Mouse (Mus musculus): ENCODE data around the gene Sox6.
A peak's percentile ranks its signal among the peaks of the same experiment; 100 is the strongest.
"Not testable (repeated sequence)": the region's sequence is repeated elsewhere in the genome, so short reads cannot be mapped to it uniquely, and the experiment has no call there.

Gene Sox6

DNA sequence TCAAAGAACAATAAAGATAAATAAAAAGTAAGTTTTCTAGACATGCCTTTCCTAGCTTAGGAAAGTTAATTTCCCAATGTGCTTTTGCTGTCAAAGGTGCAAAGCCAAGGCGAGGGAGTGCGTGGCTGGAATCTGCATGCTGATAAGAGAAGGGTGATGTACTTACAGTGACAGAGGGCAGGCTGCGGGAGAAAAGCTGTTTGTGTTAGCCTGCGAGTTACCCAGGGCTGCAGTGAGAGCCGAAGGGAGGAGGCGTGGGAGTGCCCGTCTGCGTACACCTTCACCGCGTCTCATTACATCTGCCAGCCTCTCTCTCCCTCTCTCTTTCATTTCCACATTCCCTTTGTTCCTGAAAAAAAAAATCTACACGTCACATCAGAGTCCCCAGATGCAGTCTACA is at the start of gene Sox6:
Gene Sox6 (minus strand): TSS at position 286 of the 400 bp plus-strand sequence.
- Histone ChIP-seq H3K36me3 (ENCODE audit: control insufficient read depth, insufficient read depth, low read length, poor library complexity, severe bottlenecking) (no peaks in the 10 kb centered on the region), H3K27me3 (ENCODE audit: control insufficient read depth, insufficient read depth, low read length, poor library complexity, severe bottlenecking) (no peaks in the 10 kb centered on the region; the same call in 1 of the 2 replicates)
- DNase-seq (ENCODE audit: low read depth, low spot score): no peak

DNA sequence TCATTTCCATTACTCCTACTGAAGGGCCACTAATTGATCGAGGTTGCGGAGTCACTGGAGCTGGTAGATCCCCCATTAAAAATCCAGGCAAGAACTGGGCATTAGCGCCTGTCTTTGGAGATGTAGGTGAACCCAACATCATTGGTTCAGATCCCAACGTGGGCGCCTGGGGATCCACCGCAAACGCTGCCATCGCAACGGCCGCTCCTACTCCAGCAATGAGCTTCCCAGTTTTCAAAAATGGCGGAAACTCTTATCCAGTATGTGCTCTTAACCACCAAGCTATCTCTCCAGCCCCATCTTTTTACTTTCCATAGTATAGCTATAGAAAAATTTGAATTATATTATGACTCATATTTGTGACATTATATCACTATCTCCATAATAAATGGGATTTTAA is 45.8 kb upstream of the Sox6 start, which contains the start of gene Gm4353:
Gene Gm4353 (minus strand): TSS at position 270 of the 400 bp plus-strand sequence.
- H3K36me3 ChIP-seq (ENCODE audit: control insufficient read depth, insufficient read depth, low read length, poor library complexity, severe bottlenecking); H3K27me3 ChIP-seq (ENCODE audit: control insufficient read depth, insufficient read depth, low read length, poor library complexity, severe bottlenecking); DNase-seq (ENCODE audit: low read depth, low spot score): not testable (repeated sequence)

DNA sequence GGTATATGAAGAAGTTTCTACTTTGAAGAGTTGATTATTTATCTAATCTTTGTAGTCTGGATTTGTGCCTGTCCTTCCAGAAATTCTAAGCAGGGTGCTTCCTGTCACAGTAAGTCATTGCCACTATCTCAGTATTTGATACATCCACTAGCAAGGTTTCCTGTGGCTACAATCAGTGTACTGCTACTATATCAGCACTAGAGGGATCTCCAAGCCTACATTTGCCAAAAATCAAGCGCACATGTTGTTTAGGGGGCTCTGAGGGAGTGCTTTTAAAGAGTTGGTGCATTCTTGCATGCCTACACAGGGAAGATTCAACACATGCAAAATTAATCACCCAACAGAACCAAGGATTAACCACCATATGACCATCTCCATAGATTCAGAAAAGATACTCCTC is 22.1 kb upstream of the Sox6 start:
- H3K36me3 ChIP-seq (ENCODE audit: control insufficient read depth, insufficient read depth, low read length, poor library complexity, severe bottlenecking): no peaks in the 10 kb centered on the region
- H3K27me3 ChIP-seq (ENCODE audit: control insufficient read depth, insufficient read depth, low read length, poor library complexity, severe bottlenecking): no peaks in the 10 kb centered on the region
- no peak for DNase-seq (ENCODE audit: low read depth, low spot score)

DNA sequence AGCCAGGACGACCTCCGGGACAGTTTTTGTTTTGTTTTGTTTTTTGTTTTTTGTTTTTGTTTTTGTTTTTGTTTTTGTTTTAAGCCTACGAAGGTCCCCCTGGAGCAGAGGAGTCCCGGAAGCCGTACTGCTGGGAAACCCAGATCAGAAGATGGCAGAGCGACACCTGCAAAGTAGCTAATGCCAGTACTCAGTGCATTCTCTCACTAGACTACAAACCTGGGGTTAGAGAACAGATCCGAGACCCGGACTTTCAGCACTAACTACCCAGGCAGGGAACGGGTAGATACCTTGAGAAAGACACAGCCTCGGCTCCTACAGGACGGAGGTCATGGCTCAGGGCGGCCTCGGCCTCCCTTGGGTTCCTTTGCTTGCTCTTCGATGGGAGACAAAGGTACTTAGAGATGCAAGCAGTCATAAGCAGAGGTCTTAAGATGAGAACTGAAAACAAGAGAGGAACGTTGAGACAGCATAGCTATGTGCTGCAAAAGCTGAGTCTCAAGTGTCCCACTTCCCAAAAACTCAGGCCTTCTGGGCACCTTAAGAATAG is 1.9 kb upstream of the Sox6 start:
- H3K36me3 ChIP-seq (ENCODE audit: control insufficient read depth, insufficient read depth, low read length, poor library complexity, severe bottlenecking): no peaks in the 10 kb centered on the region
- no peak for DNase-seq (ENCODE audit: low read depth, low spot score)
- no peaks in the 10 kb centered on the region; the same call in 1 of the 2 replicates for H3K27me3 ChIP-seq (ENCODE audit: control insufficient read depth, insufficient read depth, low read length, poor library complexity, severe bottlenecking)

DNA sequence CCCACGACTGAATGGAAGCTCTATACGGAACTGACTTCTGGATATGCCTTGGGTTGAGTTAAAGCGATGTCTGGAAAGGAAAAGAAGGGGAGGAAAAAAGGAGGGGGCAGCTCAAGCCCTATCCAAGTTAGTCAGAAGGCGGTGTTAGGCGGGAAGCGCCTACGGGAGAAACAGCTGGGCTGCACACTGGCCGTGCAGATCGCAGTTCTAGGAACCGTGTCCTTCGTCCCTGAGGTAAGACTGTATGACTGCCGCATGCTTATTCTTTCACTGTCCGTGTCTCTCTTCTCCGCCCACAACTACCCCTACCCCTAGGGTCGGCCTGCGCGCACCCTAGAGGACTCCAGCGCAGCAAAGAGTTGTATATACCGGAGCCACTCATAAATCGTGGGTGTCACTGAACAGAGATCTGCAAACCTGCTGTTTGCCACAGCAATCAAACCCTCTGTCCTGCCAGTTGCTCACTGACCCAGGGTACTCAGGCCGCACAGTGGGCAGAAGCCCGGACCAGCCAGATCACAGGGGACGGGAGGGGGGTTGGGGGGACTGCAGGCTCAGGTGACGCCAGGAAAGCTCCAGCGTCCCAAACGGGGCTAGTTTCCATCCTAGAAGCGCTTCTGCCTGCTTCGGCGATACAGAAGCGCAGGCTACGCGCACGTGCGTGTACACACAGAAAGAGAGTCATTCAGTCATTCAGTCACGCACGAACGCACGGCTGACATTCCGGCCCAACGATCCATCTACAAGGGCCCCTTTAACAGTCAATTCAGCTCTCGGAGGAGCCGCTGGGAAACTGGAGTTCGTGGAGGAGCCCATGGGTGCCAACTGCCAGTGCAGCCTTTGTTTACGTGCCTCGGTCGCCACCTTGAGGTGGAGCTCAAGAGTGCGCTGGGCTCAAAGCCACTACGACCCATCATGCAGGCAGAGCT is 1.2 kb upstream of the Sox6 start:
- DNase-seq (ENCODE audit: low read depth, low spot score): peak; percentile 76
- no peaks in the 10 kb centered on the region for H3K36me3 ChIP-seq (ENCODE audit: control insufficient read depth, insufficient read depth, low read length, poor library complexity, severe bottlenecking)
- no peaks in the 10 kb centered on the region; the same call in 1 of the 2 replicates for H3K27me3 ChIP-seq (ENCODE audit: control insufficient read depth, insufficient read depth, low read length, poor library complexity, severe bottlenecking)

DNA sequence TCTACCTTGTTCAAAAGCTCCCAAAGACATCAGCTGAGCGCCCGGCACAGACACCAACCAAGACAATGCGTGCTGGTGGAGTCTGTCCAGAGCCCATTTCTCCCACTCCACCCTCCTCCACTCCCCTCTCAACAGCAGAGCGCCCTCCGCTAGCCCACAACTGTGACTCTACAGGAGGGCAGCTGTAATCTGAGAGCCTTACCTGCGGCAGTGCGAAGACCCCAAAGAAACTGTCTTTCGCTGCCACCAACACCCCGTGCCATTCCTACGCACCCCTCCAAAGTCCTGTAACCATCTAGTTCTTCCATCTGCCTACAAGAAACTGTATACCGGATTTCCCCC is 571 bp upstream of the Sox6 start, which contains the start of gene 1110004F10Rik:
Gene 1110004F10Rik (plus strand): TSS at position 202 of the 342 bp plus-strand sequence.
- Histone ChIP-seq H3K36me3 (ENCODE audit: control insufficient read depth, insufficient read depth, low read length, poor library complexity, severe bottlenecking) (no peaks in the 10 kb centered on the region), H3K27me3 (ENCODE audit: control insufficient read depth, insufficient read depth, low read length, poor library complexity, severe bottlenecking) (no peaks in the 10 kb centered on the region; the same call in 1 of the 2 replicates)
- DNase-seq (ENCODE audit: low read depth, low spot score): no peak

DNA sequence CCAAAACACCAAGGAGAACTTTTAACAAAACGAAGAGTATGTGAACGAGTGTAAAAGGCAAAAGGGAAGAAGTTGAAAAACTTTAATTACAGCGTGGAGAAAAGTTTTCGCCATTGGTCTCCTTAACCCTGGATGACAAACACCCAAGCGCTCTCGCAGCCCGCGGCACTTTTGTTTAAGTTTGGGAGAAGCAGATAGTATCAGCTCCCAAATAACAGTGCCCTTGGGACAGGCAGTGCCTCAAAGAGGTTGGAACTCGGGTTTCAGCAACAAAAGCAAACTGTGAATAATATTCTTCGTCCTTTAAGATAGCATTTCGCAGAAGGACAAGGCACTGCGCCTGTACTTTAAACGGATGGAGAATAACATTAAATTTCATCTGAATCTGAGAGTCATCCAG is 572 bp downstream of the Sox6 start:
- H3K36me3 ChIP-seq (ENCODE audit: control insufficient read depth, insufficient read depth, low read length, poor library complexity, severe bottlenecking): no peaks in the 10 kb centered on the region
- DNase-seq (ENCODE audit: low read depth, low spot score): no peak
- H3K27me3 ChIP-seq (ENCODE audit: control insufficient read depth, insufficient read depth, low read length, poor library complexity, severe bottlenecking): no peaks in the 10 kb centered on the region; the same call in 1 of the 2 replicates

DNA sequence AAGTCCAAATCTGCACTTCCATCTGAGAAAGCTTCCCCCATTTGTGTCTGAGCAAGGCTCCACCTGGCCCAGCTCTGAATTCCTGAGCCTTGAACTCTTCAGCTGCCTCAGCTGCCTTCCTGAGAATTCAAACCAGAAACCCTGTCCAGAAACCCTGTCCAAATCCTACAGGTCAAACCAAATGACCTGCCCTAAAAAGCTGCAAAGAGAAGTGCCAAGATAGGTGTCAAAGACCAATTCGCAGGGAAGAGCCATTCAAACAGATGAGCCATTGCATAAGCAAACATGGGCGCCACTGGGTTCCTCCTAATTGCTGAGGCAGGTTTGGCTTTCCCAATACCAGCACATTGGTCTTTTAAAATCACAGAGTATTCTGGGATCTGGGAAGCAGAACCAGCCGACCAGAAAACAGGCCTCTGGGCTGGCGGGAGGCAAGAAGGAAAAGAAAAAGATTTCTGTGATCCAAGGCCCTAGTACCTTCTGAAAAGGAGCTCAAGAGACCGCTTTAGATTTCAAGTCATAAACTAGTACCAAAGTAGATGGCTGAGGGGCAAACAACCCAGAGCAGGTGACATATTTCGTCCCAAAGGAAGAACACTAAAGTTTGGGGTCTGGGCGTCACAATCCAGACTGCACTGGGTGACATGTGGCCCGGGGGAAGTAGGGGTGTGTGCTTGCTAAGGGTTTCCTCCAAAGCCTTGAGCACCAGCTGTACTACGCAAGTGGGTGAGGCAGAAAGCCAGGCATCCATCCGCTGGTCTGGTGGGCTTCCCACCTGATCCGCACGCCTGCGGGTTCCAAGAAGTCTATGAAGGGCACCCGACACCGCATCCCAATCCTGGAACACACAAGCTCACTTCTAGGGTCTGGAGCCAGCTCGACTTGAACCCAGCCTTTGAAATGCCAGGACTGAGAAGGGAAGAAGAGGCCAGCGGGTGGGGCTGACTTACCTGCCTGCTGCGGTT is 1.7 kb downstream of the Sox6 start:
- no peak for DNase-seq (ENCODE audit: low read depth, low spot score)
- Histone ChIP-seq H3K27me3 (ENCODE audit: control insufficient read depth, insufficient read depth, low read length, poor library complexity, severe bottlenecking) (no peaks in the 10 kb centered on the region; the same call in 1 of the 2 replicates), H3K36me3 (ENCODE audit: control insufficient read depth, insufficient read depth, low read length, poor library complexity, severe bottlenecking) (no peaks in the 10 kb centered on the region)

DNA sequence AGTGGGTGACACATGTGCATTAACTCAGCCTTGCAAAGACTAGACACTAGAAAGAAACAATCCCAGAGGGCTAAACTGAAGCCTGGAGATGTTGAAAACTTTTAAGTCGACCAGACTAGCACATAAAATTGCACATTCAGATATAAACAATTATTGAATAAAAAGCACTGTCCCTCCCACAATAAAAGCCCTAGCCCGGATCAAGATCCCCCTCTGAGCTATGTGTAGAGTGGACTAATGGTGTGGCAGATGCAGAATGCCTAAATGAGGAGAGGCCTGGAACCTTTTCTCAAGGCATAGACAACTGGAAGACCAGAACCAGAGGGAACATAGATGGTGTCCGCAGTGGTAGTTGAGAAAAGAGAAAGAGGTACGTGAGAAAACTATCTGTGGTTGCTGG is 3.1 kb downstream of the Sox6 start:
- Histone ChIP-seq H3K36me3 (ENCODE audit: control insufficient read depth, insufficient read depth, low read length, poor library complexity, severe bottlenecking) (no peaks in the 10 kb centered on the region), H3K27me3 (ENCODE audit: control insufficient read depth, insufficient read depth, low read length, poor library complexity, severe bottlenecking) (peaks cover 3% of the 10 kb centered on the region)
- DNase-seq (ENCODE audit: low read depth, low spot score): no peak

DNA sequence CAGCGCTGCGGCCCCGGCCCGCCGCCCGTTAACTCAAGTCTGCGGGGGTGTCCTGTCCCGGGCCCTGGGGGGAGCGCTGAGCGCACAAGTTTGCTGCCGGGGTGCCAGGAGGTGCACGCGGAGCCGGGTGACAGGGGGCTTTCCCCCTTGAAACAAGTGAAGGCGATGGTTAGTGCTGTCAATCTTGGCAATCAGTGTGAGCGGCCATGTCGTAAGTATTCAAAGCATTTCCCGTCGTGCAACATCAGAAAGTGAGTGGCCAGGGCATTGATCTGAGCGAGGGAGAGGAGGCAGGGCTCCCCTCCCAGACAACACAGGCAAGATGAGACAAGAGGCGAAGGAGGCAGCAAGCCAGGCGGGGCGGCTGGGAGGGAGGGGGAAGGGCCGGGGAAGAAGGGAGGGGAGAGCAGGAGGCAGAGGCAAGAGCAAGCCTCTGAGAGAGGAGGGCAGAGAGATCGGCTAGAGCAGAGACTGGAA is 4.3 kb downstream of the Sox6 start:
- peaks cover 3% of the 10 kb centered on the region for H3K27me3 ChIP-seq (ENCODE audit: control insufficient read depth, insufficient read depth, low read length, poor library complexity, severe bottlenecking)
- DNase-seq (ENCODE audit: low read depth, low spot score): peak; percentile 37
- H3K36me3 ChIP-seq (ENCODE audit: control insufficient read depth, insufficient read depth, low read length, poor library complexity, severe bottlenecking): no peaks in the 10 kb centered on the region

DNA sequence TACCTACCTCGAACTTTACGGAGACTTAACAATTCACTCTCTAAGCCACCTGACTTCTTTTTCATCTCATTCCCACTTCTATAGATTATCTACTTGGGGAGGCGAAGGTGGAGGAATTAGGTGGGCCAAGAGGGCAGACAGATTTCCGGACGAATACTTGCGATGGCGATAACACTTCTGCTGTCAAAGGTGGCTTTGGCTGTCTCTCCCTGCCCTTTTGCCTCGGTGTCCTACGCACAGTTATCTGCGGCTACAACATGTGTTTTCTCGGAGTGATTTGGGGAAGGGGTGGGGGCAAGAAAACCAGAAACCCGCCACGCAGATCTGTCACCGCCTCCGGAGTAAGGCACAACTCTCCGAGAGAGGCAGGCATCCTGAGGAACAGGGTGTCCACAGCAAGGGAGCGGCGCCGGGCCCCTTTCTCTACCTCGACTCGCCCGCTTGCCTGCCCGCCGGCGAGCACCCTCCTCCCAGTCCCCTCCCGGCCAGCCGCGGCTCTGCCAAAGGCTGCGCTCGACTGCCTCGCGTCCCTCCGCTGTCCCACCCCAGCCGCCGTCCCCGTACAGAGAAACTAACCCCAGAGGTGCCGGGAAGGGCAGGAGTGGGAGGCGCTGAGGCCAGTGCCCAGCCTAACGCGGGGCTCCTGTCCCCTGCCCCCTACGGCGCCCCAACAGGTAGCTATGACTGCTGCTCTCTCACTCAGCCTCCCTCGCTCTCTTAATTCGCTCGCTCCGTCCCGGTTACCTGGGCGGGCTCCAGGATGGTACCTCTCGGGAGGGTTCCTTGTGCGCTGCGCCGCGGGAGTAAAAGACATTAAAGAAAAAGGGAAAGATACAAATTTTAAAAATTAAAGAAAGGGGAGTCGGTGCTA is 5.0 kb downstream of the Sox6 start:
- Histone ChIP-seq H3K27me3 (ENCODE audit: control insufficient read depth, insufficient read depth, low read length, poor library complexity, severe bottlenecking) (peaks cover 3% of the 10 kb centered on the region), H3K36me3 (ENCODE audit: control insufficient read depth, insufficient read depth, low read length, poor library complexity, severe bottlenecking) (no peaks in the 10 kb centered on the region)
- peak; percentile 28 for DNase-seq (ENCODE audit: low read depth, low spot score)

DNA sequence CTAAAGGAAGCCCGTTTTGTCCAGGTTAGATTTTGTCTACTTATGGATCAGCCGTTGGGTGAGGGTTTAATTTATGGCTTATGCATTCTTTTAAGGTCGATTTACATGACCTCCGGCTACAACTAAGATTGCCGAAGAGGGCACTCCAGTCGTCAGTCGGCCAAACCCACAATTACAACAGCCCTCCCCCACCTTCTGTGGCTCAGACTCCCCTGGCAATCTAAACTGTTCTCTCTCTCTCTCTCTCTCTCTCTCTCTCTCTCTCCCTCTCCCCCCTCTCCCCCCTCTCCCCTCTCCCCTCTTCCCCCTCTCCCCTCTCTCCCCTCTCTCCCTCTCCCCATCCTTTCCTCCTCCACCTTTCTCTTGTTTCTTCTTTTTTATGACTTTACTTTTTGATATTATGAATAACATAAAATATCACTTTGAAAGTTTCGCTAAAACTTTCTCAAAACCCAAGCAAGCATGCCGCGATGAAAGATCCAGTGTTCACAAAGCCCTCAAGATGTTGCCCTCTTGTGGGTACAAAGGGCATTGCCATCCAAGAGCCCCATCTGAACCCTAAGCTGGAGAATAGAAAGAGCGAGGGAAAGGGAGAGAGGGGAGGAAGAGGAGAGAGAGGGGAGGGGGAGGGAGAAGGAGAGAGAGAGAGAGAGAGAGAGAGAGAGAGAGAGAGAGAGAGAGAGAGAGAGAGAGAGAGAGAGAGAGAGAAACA is 5.8 kb downstream of the Sox6 start:
- peak; percentile 76 for DNase-seq (ENCODE audit: low read depth, low spot score)
- Histone ChIP-seq H3K27me3 (ENCODE audit: control insufficient read depth, insufficient read depth, low read length, poor library complexity, severe bottlenecking) (peaks cover 3% of the 10 kb centered on the region), H3K36me3 (ENCODE audit: control insufficient read depth, insufficient read depth, low read length, poor library complexity, severe bottlenecking) (no peaks in the 10 kb centered on the region)
